Mouse (Mus musculus) right cerebral cortex, postnatal 25 days (tissue): Measurements from ENCODE around the gene Fads6.
A peak's percentile ranks its signal among the peaks of the same experiment; 100 is the strongest.

Experiments used
- DNase-seq: peaks from one replicate; pipeline ENCODE4 v3.0.0; 2022

The Fads6 gene

DNA sequence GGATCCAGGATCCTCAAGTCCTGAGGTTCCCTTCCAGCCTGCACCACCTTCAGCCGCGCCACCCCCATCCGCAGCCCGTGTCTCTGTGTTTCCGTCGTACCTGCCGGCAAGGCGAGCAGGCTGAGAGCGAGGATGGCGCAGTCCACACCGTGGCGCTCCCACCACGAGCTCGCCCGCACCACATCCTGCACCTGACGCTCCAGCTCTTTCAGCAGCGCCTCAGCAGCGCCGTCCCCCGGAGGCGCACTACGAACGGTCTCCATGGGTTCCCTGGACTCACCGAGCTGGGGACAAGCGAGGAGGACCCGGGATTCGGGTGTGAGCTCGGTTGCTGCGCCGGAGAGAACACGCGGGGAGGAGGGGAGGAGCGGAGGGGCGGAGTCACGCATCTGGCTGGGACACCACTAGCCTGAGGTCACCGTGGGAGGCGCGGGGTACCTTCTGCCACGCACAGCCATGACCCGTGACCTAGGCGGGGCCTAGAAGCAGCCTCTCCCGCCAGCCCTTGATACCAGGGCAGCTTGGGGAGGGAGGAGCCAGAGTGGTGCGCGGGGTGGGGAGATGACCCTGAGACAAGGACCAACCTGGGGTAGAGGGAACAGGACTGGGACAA is at the start of gene Fads6:
TSS of gene Fads6 (minus strand) at position 450 of the 613 bp plus-strand sequence.
- DNase-seq: peak; percentile 78

DNA sequence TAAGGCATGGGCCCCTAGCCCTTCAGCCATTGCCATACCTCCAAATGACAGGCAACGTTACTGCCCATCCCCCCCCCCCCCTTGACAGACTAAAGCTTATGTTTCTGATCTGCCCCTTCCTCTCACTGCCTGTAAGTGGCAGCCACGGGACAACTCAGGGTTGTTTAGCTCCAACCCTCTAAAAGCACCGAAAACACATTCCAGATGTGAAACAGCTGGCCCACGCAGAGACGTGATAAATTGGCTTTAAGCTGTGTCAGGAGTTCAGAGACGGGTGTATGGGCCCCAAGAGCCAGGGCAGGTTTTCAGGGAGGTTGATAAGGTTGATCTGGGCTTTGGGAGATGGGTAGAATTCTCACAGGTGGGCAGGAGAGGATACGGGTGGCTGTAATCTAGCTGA is 48.1 kb upstream of the Fads6 start:
- DNase-seq: no peak

GRCm38 (mm10) chr11:115344967-115345366 is 47.5 kb upstream of the Fads6 start:
- DNase-seq: no peak

DNA sequence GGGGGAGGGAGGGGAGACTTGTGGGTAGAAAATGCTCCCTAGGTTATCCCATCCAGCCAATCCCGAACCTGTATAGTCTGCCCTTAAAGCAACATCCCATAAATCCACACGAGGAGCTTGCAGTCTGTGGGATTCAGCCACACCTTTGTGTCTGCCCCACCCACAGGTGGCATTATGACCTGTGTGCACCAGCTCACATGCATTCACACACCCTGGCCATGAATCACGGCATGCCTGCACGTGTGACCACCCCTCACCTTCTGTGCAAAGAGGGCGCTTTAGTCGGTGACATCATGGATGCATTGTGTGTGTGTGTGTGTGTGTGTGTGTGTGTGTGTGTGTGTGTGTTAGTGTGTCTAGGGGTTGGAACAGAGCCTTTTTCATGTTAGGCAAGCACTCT is 44.4 kb upstream of the Fads6 start:
- no peak for DNase-seq

DNA sequence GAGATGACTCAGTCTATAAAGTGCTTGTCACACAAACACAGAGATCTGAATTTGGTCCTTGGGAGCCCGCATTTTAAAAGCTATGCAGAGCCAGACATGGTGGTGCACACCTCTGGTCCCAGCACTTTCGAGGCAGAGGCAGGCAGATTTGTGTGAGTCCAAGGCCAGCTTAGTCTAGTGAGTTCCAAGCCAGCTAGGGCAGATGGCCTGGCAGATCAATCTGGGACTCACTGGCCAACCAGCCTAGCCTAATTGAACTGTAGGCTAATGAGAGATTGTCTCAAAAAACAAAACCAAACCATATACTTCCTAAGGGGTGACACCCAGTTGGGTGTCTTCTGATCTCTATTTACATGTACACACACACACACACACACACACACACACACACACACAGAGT is 43.8 kb upstream of the Fads6 start:
- DNase-seq: no peak

DNA sequence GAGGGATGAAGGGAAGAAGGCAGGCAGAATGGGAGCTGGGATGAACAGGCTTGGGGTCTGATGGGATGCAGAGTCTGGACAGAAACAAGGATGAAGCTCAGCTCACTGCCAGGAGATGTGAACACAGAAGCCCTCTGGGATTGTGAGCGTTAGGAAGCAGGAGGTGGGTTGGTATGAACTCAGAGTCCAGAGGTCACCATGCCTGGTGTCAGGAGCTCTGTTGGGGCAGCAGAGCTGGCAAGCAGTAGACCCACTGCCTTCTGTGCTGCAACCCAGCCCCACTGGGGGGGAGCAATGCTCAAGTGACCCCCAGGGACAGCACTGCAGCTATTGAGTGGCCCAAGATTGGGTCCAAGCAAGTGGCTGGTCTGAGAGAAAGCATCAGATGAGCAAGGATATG is 40.4 kb upstream of the Fads6 start:
- no peak for DNase-seq

DNA sequence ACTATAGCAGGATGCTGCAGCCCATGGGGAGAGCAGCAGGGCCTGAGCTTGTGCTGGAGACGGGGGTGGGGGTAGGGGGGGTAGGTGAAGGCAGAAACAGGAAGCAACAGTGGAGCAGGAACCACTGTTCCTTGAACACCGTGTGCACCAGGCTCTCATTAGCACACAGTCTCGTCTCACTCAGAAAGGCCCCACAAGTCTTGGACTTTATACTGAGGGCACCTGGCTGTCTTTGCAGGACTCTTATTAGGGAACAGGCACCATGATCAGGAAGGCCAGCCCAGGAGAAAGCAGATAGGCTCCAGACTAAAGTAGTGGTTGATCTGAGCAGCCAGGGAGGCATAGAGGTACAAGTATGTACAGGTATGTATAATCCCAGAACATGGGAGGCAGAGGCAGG is 39.9 kb upstream of the Fads6 start:
- no peak for DNase-seq

DNA sequence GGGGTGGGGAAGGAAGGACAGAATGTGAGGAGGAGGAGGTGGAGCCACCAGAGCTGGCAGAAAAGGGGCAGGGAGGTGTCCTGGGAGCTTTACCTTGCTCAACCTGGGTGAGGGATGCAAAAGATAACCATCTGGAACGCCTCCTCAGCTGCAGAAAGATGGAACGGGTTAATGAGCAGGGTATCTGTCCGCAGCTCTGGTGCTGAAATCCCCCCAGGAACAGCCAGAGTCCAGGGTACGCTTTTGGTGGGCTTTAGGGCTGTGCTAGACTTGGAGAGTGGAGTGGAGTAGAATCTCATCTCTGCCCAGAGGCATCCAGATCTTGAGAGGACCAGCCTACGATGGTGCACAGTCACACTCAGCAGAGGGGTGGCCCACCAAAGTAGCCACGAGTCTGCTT is 38.7 kb upstream of the Fads6 start:
- no peak for DNase-seq

DNA sequence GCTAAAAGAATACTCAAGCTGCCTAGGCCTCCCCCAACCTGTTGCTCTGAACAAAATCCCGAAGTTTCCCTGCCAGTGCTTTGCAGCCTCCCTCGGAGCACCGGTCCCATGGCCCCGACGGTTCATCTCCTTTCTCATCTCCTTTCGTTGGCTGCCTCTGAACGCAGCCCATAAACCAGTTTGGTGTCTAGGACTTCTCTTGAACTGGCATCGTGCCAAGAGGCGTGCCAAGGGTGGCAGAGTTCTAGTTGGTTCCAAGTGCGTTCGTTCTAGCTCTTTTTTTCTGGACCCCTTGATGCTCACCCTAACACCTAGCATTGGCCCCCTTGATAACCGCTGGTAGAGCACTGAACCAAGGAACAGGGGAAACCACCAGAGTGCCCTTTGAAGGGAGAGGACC is 37.8 kb upstream of the Fads6 start:
- no peak for DNase-seq

DNA sequence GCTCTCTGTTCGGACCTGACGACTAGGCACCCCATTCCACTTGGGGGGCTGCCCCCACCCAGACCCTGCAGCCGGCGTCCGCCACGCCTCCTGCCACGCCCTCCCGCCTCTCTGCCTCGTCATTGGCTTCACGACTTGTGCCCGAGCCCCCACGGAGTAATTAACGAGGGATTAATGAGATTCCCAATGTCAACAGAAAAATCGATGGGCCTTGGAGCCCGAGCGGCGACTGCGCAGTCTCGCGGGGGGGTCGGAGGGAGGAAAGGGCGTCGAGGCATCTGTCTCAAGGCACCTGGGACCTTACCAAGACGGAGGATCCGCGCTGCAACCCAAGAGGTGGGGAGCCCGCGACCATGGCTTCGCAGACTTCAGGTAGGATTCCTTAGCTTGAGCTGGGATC is 37.1 kb upstream of the Fads6 start, which contains the start of gene Otop3:
TSS of gene Otop3 (plus strand) at position 201 of the 400 bp plus-strand sequence.
- no peak for DNase-seq

DNA sequence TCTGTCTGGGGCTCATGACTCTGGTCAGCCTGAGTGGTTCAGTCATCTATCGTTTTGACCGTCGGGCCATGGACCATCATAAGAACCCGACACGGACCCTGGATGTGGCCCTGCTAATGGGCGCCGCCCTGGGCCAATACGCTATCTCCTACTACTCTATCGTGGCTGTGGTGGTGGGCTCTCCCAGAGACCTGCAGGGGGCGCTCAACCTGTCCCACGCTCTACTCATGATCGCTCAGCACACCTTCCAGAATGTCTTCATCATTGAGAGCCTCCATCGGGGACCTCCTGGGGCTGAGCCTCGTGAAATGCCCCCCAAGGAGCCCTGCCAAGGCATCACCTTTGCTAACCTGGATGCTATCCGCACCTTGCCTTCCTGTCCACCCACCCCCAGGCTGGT is 31.9 kb upstream of the Fads6 start:
- no peak for DNase-seq

- DNase-seq: peak; percentile 45
Observed at GRCm38 (mm10) chr11:115326730-115327129, 29.3 kb upstream of the Fads6 start.

GRCm38 (mm10) chr11:115323354-115323753 is 25.9 kb upstream of the Fads6 start:
- DNase-seq: no peak

GRCm38 (mm10) chr11:115321906-115322693 is 24.6 kb upstream of the Fads6 start, which contains the start of gene Ush1g:
TSS of gene Ush1g (minus strand) at chr11:115322041.
- DNase-seq: no peak

DNA sequence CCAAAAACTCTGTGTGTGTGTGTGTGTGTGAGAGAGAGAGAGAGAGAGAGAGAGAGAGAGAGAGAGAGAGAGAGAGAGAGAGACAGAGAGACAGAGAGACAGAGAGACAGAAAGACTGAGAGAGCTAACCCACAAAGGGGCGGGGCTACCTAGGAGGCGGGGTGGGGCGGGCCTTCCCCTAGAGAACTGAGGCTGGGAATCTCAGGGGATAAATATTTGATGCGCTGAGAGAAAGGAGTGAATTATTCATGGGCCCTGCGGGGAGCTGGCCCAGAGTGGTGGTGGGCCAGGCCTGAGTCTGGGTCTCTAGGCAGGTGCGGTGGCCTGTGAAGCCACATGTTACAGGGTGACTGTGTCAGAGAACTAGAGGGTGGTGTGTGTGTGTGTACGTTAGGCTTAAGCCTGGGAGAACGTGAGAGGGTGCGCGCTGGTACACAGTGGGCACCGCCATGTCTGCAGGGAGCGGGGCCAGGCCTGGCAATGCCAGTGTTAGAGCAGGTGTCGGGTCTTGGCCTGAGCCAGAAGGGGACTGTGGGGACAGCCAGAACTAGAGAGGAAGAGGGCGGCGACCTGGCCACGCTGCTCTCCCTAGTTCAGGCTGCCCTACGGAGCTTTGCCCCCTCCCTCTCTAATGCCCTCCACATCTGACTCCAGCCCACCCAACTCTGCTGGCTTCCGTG is 22.4 kb upstream of the Fads6 start:
- no peak for DNase-seq

GRCm38 (mm10) chr11:115318245-115319027 is 21.0 kb upstream of the Fads6 start:
- no peak for DNase-seq

- DNase-seq: no peak
Observed at GRCm38 (mm10) chr11:115317204-115317603, 19.7 kb upstream of the Fads6 start.

GRCm38 (mm10) chr11:115314249-115314648 is 16.8 kb upstream of the Fads6 start:
- DNase-seq: no peak

- no peak for DNase-seq
Observed at GRCm38 (mm10) chr11:115308781-115309180, 11.3 kb upstream of the Fads6 start.

- no peak for DNase-seq
Observed at GRCm38 (mm10) chr11:115306863-115307262, 9.4 kb upstream of the Fads6 start, which contains the start of gene Otop2. TSS of gene Otop2 (plus strand) at chr11:115307163.

DNA sequence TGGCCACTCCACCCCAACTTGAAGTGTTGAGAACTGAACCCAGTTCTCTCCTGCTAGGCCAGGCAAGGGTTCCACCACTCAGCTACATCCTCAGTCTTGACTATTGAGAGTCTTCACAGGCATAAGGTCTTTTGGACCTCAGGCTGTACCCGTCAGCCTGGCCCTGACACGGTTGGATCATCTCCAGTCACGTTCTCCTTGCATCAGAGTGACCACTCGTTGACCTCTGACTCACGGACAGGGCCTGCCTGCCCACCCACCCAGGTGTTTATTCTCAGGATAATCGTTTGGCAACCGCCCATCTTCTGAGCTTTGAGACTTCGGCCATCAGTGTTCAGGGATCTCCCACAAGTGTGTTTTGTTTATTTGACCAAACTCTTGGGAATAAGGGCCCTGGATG is 5.7 kb upstream of the Fads6 start:
- no peak for DNase-seq

GRCm38 (mm10) chr11:115301351-115301750 is 3.9 kb upstream of the Fads6 start:
- no peak for DNase-seq

GRCm38 (mm10) chr11:115300745-115301144 is 3.3 kb upstream of the Fads6 start:
- DNase-seq: no peak
